Mouse (Mus musculus) heart, adult 9 months (tissue): ENCODE measurements around the gene Selenom.
A peak's percentile ranks its signal among the peaks of the same experiment; 100 is the strongest.

Source experiments
- DNase-seq, 2 experiments: peaks; one replicate each; pipeline ENCODE4 v3.0.0; 2022; ENCODE audit warnings: low spot score in 2 of 2

The Selenom gene

GRCm38 (mm10) chr11:3513291-3513690 is 1.2 kb upstream of the Selenom start:
- DNase-seq = no peak

- DNase-seq = no peak
Observed at GRCm38 (mm10) chr11:3515216-3515615, 732 bp downstream of the Selenom start.

GRCm38 (mm10) chr11:3515637-3516036 is 1.2 kb downstream of the Selenom start:
- DNase-seq = no peak

GRCm38 (mm10) chr11:3516121-3516520 is 1.6 kb downstream of the Selenom start:
- DNase-seq = no peak

GRCm38 (mm10) chr11:3516859-3517845 is 2.7 kb downstream of the Selenom start:
- no peak for DNase-seq

GRCm38 (mm10) chr11:3517846-3518732 is 3.6 kb downstream of the Selenom start:
- no peak for DNase-seq

GRCm38 (mm10) chr11:3519051-3519726 is 4.7 kb downstream of the Selenom start:
- no peak for DNase-seq

- no peak for DNase-seq
Observed at GRCm38 (mm10) chr11:3519756-3520398, 5.4 kb downstream of the Selenom start.

GRCm38 (mm10) chr11:3520919-3521318 is 6.4 kb downstream of the Selenom start:
- peak in 1 of 2 experiments; percentile 3 for DNase-seq

- peak in 1 of 2 experiments; percentile 5 for DNase-seq
Observed at GRCm38 (mm10) chr11:3521339-3522224, 7.1 kb downstream of the Selenom start.

GRCm38 (mm10) chr11:3522285-3523000 is 8.0 kb downstream of the Selenom start:
- DNase-seq = peak in 1 of 2 experiments; percentile 3

GRCm38 (mm10) chr11:3523840-3524582 is 9.5 kb downstream of the Selenom start:
- no peak for DNase-seq

GRCm38 (mm10) chr11:3525560-3525959 is 11.1 kb downstream of the Selenom start:
- DNase-seq = no peak

GRCm38 (mm10) chr11:3526207-3526606 is 11.7 kb downstream of the Selenom start:
- no peak for DNase-seq

GRCm38 (mm10) chr11:3526979-3527738 is 12.7 kb downstream of the Selenom start:
- no peak for DNase-seq

GRCm38 (mm10) chr11:3527766-3528165 is 13.3 kb downstream of the Selenom start:
- peak in 1 of 2 experiments; percentile 72 for DNase-seq

GRCm38 (mm10) chr11:3528208-3528607 is 13.7 kb downstream of the Selenom start:
- no peak for DNase-seq
